Mouse (Mus musculus): ENCODE results near the gene Nfatc3.

Nfatc3 gene

GRCm38 (mm10) chr8:106059613-106060371 is 1.2 kb downstream of the Nfatc3 start:
- DNase-seq, result no peak

GRCm38 (mm10) chr8:106060521-106060920 is 1.9 kb downstream of the Nfatc3 start:
- no peak for DNase-seq

GRCm38 (mm10) chr8:106061686-106062085 is 3.0 kb downstream of the Nfatc3 start:
- DNase-seq, result no peak

- no peak for DNase-seq
Measured at GRCm38 (mm10) chr8:106063046-106063445, 4.4 kb downstream of the Nfatc3 start.

- DNase-seq, result no peak
Measured at GRCm38 (mm10) chr8:106066721-106067120, 8.1 kb downstream of the Nfatc3 start.

GRCm38 (mm10) chr8:106069565-106069964 is 10.9 kb downstream of the Nfatc3 start:
- DNase-seq, result no peak

GRCm38 (mm10) chr8:106072113-106072512 is 13.5 kb downstream of the Nfatc3 start:
- no peak for DNase-seq

GRCm38 (mm10) chr8:106074236-106074635 is 15.6 kb downstream of the Nfatc3 start:
- DNase-seq, result no peak

GRCm38 (mm10) chr8:106074659-106075058 is 16.0 kb downstream of the Nfatc3 start:
- DNase-seq, result no peak

GRCm38 (mm10) chr8:106075161-106075862 is 16.7 kb downstream of the Nfatc3 start:
- no peak for DNase-seq

- DNase-seq, result no peak
Measured at GRCm38 (mm10) chr8:106075863-106076174, 17.2 kb downstream of the Nfatc3 start.

- no peak for DNase-seq
Measured at GRCm38 (mm10) chr8:106076612-106077011, 18.0 kb downstream of the Nfatc3 start.

- no peak for DNase-seq
Measured at GRCm38 (mm10) chr8:106077452-106078067, 18.9 kb downstream of the Nfatc3 start.

GRCm38 (mm10) chr8:106102321-106102720 is 43.7 kb downstream of the Nfatc3 start:
- no peak for DNase-seq

GRCm38 (mm10) chr8:106103888-106104287 is 45.2 kb downstream of the Nfatc3 start:
- no peak for DNase-seq

GRCm38 (mm10) chr8:106106193-106106592 is 47.6 kb downstream of the Nfatc3 start:
- DNase-seq, result no peak

- peak; percentile 15 for DNase-seq
Measured at GRCm38 (mm10) chr8:106108080-106108479, 49.4 kb downstream of the Nfatc3 start.

GRCm38 (mm10) chr8:106108729-106109128 is 50.1 kb downstream of the Nfatc3 start:
- DNase-seq, result no peak

- no peak for DNase-seq
Measured at GRCm38 (mm10) chr8:106112041-106112440, 53.4 kb downstream of the Nfatc3 start.

GRCm38 (mm10) chr8:106112514-106112913 is 53.9 kb downstream of the Nfatc3 start:
- DNase-seq, result no peak

- DNase-seq, result peak; percentile 38
Measured at GRCm38 (mm10) chr8:106115897-106116296, 57.3 kb downstream of the Nfatc3 start.

GRCm38 (mm10) chr8:106123443-106123842 is 64.8 kb downstream of the Nfatc3 start:
- DNase-seq, result no peak

GRCm38 (mm10) chr8:106126055-106126454 is 67.4 kb downstream of the Nfatc3 start:
- DNase-seq, result no peak

GRCm38 (mm10) chr8:106127054-106127453 is 68.4 kb downstream of the Nfatc3 start:
- no peak for DNase-seq
